Mouse (Mus musculus) spleen, adult 18-20 months (tissue): ENCODE results near the gene Rab3il1.

Experiments used
- DNase-seq, 2 experiments: peaks; one replicate each; pipeline ENCODE4 v3.0.0; 2022; ENCODE audit warnings: mixed read lengths in 2 of 2

Rab3il1 gene

DNA sequence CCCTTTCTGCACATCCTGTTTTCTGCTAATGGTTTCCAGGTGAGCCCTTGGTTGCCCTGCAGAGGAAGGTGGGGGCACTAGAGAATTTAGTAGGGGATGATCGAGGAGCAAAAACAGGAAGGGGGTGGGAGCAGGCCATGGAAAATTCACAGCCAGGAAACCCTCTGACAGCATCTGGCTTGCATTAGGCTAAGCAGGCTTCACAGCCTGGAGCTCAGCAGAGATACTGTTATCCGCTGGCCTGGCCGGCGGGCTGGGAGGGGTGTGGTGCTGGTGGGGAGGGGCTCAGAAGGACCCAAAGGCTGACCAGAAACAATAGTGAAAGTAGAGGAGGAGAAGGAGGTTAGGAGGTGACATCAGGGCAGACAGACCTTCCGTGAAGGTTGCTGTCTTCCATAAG lies 12.4 kb downstream of the Rab3il1 start:
- no peak for DNase-seq

GRCm38 (mm10) chr19:10014824-10015223 lies 13.4 kb downstream of the Rab3il1 start:
- no peak for DNase-seq

DNA sequence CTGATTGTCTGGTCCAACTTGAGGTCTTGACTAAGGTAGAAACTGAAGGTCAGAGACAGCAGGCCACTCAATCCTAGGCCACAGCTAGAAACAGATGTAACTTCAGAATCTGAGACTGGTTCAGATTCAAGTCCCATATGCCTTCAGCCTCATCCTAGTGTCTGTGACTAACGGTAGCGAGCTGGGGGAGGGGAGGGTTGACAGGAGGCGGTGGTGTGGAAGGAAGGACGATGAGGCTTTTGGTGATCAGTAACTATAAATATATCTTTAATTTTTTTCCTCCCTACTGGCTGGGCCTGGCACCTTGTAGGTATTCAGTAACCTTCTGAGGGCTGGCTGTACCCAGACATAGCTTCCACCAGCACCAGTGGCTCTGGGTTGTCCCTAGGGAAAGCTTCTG lies 14.0 kb downstream of the Rab3il1 start:
- no peak for DNase-seq

- DNase-seq = no peak
Measured at GRCm38 (mm10) chr19:10016151-10016550, 14.7 kb downstream of the Rab3il1 start.

GRCm38 (mm10) chr19:10017637-10018526 lies 16.4 kb downstream of the Rab3il1 start:
- peak; percentile 73 to 77 for DNase-seq

DNA sequence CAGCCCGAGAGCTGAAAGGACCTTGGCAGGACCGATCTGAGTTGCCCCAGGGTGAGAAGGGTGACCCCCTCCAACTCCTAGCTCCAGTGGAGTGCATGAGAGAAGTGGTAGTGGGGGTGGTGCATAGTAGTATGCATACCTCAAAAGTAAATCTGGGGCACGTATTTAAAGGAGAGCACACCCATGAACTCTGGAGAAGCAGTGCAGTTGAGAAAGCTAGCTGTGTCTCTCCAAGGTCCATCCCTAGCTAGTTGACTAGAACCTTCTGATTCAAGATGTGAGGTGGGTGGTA lies 17.0 kb downstream of the Rab3il1 start:
- no peak for DNase-seq

DNA sequence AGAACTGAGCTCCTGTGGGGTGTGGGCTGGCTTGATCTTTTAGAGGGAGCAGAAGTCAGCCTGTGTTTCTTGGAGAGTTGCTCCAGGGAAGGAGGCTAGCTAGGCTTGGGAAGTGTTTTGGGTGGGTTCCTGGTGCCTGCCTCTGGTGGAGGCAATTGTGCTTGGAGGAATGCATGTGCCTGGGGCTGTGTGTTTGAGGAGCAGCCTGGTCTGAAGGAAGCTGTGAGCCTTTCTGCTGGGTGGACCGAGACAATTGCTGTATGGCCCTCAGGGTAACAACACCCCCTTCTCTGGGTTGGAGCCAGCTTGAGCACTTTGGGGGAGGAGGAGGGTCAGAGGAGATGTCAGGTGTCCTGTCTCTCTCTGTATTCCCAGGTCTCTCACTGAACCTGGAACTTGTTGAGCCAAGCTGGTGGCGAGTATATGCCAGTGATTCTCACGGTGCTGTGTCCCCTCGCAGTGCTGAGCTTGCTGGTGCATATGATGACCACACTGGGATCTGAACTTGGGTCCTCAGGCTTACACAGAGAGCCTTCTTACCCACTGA lies 17.8 kb downstream of the Rab3il1 start:
- no peak for DNase-seq

GRCm38 (mm10) chr19:10021981-10022380 lies 20.5 kb downstream of the Rab3il1 start:
- DNase-seq = no peak

DNA sequence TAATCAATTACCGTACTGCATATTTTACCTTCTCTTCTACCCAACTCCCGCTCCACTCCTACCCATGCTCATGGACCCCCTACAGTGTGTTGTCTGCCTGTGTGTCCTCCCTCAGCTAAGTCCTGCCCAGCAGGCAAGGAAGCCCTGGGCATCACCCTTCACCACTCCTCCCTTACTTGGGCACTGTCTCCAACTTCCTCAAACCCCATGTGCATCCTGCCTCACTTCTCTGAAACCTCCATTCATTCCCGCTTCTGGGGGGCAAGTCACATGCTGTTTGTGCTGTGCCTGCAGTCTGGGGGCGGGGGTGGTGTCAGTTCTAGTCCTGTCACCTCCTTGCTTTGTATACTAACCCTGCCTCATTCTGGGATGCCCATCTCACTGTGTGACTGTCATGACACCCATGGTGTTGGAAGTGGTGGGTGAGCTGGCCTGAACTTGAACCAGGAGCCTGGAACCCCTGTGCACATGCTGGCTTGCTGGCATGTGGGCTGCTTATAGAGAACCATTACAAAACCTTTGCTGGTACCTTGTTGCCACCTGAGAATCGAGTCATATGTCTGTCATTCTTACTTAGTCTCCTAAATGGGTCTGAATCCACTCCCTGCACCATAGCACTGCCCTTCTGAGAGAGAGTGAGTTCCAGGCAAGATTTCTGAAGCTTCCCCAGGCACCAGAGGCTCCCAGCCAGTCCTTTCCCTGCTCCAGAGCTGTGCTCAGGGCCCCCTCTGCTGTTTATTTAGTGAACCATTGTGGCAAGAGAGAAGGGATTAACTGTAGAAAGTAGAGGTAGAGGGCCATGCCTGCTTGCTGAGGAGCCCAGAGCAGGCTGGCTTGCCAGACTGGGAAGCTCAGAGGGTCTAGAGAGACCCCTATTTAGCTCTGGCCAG lies 21.2 kb downstream of the Rab3il1 start:
- DNase-seq = no peak

DNA sequence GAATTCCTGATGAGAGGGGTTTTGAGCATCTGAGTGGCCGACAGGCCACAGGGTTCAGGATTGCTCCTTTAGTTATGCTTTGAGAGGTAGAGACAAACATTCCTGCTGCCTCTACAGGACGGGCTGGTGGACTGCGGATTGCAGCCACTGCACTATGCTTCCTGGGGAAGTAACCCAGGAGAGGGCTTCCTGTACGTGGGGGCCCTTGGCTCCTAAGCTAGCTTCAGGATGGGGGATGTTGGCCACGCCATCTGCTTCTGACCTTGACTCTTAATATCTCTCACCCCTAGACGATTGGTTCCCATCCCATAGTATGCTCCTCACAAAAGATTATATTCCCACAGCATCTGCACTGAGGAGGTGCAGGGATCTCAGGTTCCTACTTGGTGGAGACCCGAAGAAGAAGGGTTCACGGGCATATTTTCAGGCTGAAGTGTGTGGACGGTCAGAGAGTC lies 21.9 kb downstream of the Rab3il1 start:
- DNase-seq = no peak

DNA sequence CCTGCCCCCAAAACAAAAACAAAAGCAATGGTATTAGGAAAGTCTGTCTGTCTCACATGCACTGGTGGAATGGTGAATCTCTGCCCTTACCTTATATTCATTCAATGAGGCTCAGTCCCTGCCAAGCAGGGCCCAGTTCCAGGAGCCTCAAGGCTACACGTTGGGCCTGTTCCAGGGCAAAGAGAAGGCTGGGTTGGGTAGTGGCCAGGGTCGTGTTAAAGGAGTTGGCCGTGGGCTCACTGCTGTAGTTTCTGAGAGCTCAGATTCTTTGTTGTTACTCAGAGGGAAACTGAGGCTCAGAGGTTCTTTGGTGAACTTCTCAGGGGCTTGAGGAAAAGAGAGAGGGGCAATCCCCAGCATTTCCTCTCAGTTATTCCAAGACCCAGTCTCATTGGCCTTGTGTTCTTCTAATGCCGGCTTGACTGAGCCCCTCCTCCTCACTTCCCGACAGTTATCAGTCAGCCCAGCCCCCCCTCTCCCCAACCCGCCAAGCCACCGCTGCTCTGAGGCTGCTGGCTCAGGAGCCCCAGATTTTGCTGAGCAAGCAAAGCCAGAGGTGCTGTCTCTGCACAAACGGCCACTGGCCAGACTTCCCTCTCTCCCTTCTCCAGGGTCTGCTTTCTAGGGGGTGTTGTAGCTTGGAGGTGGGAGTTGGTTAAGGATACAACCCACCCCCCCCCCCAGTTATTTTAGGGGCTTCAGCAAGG lies 23.9 kb downstream of the Rab3il1 start:
- DNase-seq = no peak

DNA sequence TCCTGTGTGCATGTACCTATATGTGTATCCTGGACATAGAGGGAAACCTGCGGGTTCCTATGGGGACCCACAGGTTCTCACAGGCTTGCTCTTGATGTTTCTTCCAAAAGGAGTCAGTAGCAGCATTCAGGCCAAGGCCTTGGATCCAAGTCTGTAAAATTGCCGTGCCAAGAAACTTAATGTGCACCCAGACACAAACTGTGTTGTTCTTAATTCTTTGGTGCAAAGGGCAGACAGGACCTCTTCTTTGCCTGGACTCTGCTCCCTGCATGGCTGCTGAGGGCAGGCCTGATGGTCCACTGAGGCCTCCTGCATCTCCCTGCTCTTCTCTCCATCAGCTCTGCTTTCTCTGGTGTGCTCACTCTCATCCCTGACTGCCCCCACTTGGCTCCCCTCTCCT lies 28.3 kb downstream of the Rab3il1 start:
- DNase-seq = no peak

DNA sequence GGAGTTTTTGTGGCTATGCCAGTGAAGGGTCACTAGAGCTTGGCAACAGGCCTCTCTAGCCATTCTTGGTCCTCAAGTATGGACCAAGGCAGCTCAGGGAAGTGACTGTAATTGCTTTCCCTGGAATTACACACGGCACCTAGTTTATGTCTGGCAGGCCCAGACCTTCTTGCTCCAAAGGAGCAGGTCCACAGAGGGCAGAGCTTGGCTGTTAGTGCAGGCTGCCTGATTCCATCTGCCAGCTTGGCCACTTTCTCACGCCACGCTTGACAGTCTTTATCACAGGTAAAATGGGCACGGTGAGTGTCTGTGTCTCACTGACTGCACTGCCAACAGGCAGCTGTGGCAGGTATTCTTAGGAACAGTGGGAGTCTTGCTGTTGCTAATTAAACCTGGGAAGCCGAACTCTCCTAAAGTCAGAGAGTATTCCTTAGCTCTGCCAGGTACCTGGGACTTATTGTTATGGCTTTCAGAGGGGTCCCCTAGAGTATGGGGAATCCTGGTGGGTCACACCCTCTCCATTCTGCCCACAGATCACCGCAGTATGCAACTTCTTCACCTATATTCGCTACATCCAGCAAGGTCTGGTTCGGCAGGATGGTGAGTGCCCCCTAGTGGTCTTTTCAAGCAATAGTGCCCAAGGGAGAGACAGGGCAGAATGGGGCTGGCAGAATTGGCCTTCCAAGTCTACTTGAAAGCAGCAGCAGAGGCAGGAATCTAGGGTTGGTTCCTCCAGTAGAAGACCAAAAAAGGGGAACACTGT lies 31.9 kb downstream of the Rab3il1 start:
- DNase-seq = peak in 1 of 2 experiments; percentile 48

- no peak for DNase-seq
Measured at GRCm38 (mm10) chr19:10034356-10034755, 32.9 kb downstream of the Rab3il1 start.

GRCm38 (mm10) chr19:10034785-10035447 lies 33.4 kb downstream of the Rab3il1 start:
- DNase-seq = peak; percentile 58 to 87

- no peak for DNase-seq
Measured at GRCm38 (mm10) chr19:10037534-10037933, 36.1 kb downstream of the Rab3il1 start.

DNA sequence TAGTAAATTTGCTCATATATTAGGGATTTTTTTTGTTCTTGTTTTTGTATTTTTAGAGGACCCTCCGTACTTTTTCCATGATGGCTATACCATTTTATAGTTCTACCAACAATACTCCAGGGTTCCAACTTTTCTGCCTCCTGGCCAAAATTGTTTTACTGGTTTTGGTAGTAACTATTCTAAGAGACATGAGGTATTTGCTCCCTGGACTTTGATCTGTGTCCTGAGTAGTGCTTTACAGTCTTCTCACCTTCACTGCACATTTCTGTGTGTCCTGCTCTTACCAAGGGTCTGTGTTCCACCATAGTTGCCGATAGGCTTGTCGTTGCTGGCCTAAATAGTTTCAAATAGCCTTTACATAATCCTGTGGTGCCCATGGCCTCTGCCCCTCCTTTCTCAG lies 36.9 kb downstream of the Rab3il1 start:
- no peak for DNase-seq

- DNase-seq = no peak
Measured at GRCm38 (mm10) chr19:10038910-10039309, 37.4 kb downstream of the Rab3il1 start.

GRCm38 (mm10) chr19:10039615-10040014 lies 38.1 kb downstream of the Rab3il1 start:
- DNase-seq = no peak

DNA sequence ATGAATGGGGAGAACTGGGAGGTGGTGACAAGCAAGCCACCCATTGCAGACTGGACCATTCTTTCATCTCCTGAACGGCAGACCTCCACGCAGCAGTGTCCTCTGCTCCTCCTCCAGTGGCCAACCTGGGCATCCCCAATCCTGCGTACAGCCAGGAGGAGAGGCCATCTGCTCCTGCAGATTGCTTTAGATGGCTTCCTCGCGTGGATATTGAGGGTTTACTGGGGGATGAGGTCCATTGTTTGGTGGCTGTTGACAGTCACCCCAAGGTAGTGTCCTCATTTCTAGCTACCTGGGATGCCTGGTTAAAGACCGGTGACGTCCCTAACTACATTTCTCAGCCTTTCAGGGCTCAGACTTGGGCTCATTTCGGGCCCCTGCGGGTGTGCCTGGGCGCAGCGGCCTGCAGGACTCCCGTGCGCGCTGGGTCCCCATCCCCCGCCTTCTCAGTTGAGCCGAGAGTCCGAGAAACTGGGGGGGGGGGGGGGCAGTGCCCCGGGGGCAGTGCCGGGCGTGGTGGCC lies 39.5 kb downstream of the Rab3il1 start:
- DNase-seq = no peak
